Mouse (Mus musculus) E14TG2a.4 (cell line): ENCODE data around the gene Olfr629.

Experiments
- CTCF ChIP-seq: conservative IDR thresholded peaks from 2 replicates; pipeline ENCODE4 v1.5.1; 2014; ENCODE audit warnings: low read length
- NANOG ChIP-seq: IDR thresholded peaks from 2 replicates; pipeline ENCODE4 v1.6.1; 2014; ENCODE audit warnings: borderline replicate concordance, low read length, mixed read lengths
- POU5F1 ChIP-seq: IDR thresholded peaks from 2 replicates; pipeline ENCODE4 v1.6.1; 2014; ENCODE audit warnings: low read length, borderline replicate concordance

DNA sequence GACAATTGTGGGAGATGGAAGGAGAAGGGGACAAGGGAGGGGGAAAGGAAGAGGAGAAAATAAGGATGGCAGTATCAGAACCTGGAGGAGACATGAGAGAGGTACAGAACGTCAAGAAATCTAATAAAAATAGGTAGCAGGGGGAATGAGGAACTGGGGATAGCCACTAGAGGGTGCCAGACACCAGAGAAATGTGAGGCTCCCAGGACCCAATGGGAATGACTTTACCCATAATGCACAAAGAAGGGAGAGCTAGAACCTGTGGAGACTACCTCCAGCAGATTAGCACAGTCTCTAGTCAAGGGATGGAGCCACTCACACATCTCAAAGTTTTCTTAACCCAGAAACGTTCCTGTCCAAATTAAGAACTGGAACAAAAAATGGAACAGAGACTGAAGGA is 32.7 kb downstream of the Olfr629 start:
- TF ChIP-seq CTCF (no peak), POU5F1 (no peak), NANOG (no peak)
